Mouse (Mus musculus): ENCODE measurements around the gene Nudt16l1. TPM values are rescaled to one million over a fixed set of nuclear protein-coding genes. Genes with fewer than 3 reads are reported as not detected.

The Nudt16l1 gene
- polyA plus RNA-seq, 1 experiment: 151 TPM

DNA sequence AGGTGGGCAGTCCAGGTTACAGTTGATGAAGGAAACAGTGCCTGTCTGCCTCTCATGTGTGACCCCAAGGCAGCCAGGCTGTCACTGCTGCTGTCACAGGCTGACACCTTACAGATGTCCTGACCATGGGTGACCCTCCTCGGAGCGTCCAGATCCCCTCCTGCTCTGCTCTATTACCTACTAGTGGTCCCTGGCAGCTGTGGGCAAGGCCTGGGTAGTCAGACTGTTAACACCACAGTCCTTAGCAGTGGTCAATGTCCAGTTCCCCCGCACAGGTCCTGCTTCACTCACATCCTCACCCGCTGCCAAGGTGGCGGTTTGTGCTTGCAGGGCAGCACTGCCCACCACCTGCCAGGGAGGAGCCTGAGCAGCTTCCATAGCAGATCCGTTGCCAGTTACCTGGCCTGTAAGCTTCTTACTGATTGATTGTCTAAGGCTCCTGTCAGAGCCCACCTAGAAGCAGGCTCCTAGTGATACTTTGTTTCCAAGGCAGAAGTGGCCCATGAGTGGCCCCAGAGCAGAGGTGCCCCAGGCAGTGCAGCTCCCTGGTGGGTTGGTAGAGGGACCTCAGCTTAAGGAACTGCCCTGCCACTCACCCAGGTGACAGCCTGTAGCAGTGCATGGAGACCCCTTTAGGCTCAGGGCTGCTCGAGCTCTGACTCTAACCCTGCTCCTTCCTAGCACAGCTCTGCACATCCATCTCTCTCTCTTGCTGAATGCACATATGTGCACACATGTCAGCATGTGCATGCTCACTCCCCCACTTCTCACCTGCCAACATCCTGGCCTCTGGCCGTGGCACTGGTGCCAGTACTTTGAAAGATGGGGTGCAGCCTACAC is 990 bp upstream of the Nudt16l1 start:
- H3K4me3 ChIP-seq (ENCODE audit: control insufficient read depth, insufficient read depth, low read length): no peak overlapping the region
- no peaks in the 10 kb centered on the region for H3K27me3 ChIP-seq (ENCODE audit: control insufficient read depth, insufficient read depth, low read length)
- no peak for DNase-seq
- no peak overlapping the region for H3K27ac ChIP-seq (ENCODE audit: control insufficient read depth, insufficient read depth, low read length)
- TF ChIP-seq POLR2A (IDR thresholded peaks at IDR 0.05; ENCODE audit: control insufficient read depth, extremely low read depth, insufficient read depth, low read length, poor library complexity): no peak
- no peak for TF ChIP-seq CTCF (IDR thresholded peaks at IDR 0.05; ENCODE audit: borderline replicate concordance, control insufficient read depth, extremely low read depth, insufficient read depth, low read length, poor library complexity)
- H3K4me1 ChIP-seq (replicated peaks; ENCODE audit: control insufficient read depth, insufficient read depth, low read length): peaks cover 12% of the 10 kb centered on the region
- WGBS: 97% methylated on average over 8 of the region's 8 CpGs
- peaks cover 9% of the 10 kb centered on the region; the same call in 1 of the 2 replicates for H3K36me3 ChIP-seq (ENCODE audit: control insufficient read depth, insufficient read depth, low read length)

DNA sequence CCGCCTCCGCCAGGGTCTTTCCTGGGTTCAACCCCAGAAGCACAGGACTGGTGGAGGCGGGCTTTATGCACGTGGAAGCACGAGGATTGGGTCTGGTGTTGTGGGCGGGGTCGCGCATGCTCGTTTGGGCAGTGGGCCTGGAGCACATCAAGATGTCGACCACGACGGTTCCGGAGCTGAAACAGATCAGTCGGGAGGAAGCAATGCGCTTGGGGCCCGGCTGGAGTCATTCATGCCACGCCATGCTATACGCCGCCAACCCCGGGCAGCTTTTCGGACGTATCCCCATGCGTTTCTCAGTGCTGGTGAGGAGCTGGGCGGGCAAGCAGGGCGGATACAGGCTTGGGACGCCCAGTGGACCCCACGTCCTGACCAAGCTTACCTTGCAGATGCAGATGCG is 428 bp downstream of the Nudt16l1 start:
- DNase-seq: peak; percentile 99
- no peaks in the 10 kb centered on the region for H3K27me3 ChIP-seq (ENCODE audit: control insufficient read depth, insufficient read depth, low read length)
- peak overlapping the region; percentile 72 for H3K4me3 ChIP-seq (ENCODE audit: control insufficient read depth, insufficient read depth, low read length)
- H3K36me3 ChIP-seq (ENCODE audit: control insufficient read depth, insufficient read depth, low read length): peaks cover 9% of the 10 kb centered on the region; the same call in 1 of the 2 replicates
- TF ChIP-seq CTCF (IDR thresholded peaks at IDR 0.05; ENCODE audit: borderline replicate concordance, control insufficient read depth, extremely low read depth, insufficient read depth, low read length, poor library complexity) (peak; percentile 55; the same call in 1 of the 2 replicates), POLR2A (IDR thresholded peaks at IDR 0.05; ENCODE audit: control insufficient read depth, extremely low read depth, insufficient read depth, low read length, poor library complexity) (peak; percentile 83; the same call in 1 of the 2 replicates)
- under 1% methylated on average over 28 of the region's 28 CpGs for WGBS
- peak overlapping the region; percentile 1; the same call in 1 of the 2 replicates for H3K27ac ChIP-seq (ENCODE audit: control insufficient read depth, insufficient read depth, low read length)
- peaks cover 12% of the 10 kb centered on the region for H3K4me1 ChIP-seq (replicated peaks; ENCODE audit: control insufficient read depth, insufficient read depth, low read length)

DNA sequence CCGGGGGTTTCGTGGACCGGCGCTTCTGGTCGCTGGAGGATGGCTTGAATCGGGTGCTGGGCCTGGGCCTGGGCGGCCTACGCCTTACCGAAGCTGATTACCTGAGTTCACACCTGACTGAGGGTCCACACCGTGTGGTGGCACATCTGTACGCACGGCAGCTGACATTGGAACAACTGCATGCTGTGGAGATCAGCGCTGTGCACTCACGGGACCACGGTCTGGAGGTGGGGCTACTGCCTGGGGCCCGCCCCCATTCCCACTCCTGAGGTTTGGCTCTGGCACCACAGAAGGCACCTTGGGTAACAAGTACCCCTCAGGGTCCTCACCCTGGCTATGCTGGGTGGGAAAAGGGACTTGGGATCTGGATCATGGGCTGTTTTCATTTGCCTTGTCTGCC is 851 bp downstream of the Nudt16l1 start:
- Histone ChIP-seq H3K27me3 (ENCODE audit: control insufficient read depth, insufficient read depth, low read length) (no peaks in the 10 kb centered on the region), H3K4me3 (ENCODE audit: control insufficient read depth, insufficient read depth, low read length) (peak overlapping the region; percentile 72), H3K4me1 (replicated peaks; ENCODE audit: control insufficient read depth, insufficient read depth, low read length) (peaks cover 12% of the 10 kb centered on the region), H3K27ac (ENCODE audit: control insufficient read depth, insufficient read depth, low read length) (peak overlapping the region; percentile 1; the same call in 1 of the 2 replicates), H3K36me3 (ENCODE audit: control insufficient read depth, insufficient read depth, low read length) (peaks cover 9% of the 10 kb centered on the region; the same call in 1 of the 2 replicates)
- TF ChIP-seq CTCF (IDR thresholded peaks at IDR 0.05; ENCODE audit: borderline replicate concordance, control insufficient read depth, extremely low read depth, insufficient read depth, low read length, poor library complexity) (no peak), POLR2A (IDR thresholded peaks at IDR 0.05; ENCODE audit: control insufficient read depth, extremely low read depth, insufficient read depth, low read length, poor library complexity) (no peak)
- WGBS: 2% methylated on average over 16 of the region's 16 CpGs
- peak; percentile 38 for DNase-seq

DNA sequence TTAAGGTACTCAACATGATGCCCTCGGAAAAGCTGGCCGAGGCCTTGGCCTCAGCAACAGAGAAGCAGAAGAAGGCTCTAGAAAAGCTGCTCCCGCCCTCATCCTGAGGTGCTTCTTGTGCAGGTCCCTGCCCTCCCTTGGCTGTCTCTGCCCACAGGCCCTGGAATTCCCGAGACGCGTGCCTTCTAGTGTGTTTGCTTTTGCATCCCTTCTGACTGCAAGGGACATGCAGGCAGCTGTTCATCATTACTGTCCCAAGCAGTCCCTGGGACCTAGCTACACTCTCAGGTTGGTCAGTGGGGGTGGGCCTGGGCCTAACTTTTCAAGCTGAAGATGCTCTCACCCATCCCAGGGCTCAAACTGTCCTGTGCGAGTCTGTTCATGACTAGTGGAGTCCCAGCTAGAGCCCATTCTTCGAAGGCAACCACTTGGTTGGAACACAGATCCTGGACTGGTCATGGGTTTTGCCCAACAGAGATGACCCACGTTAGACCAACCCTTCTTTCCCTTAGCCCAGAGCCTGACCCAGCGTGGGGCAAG is 1.8 kb downstream of the Nudt16l1 start:
- Histone ChIP-seq H3K4me1 (replicated peaks; ENCODE audit: control insufficient read depth, insufficient read depth, low read length) (peaks cover 12% of the 10 kb centered on the region), H3K27me3 (ENCODE audit: control insufficient read depth, insufficient read depth, low read length) (no peaks in the 10 kb centered on the region), H3K27ac (ENCODE audit: control insufficient read depth, insufficient read depth, low read length) (no peak overlapping the region), H3K4me3 (ENCODE audit: control insufficient read depth, insufficient read depth, low read length) (no peak overlapping the region), H3K36me3 (ENCODE audit: control insufficient read depth, insufficient read depth, low read length) (peaks cover 12% of the 10 kb centered on the region; the same call in 1 of the 2 replicates)
- WGBS: 98% methylated on average over 10 of the region's 10 CpGs
- DNase-seq: no peak
- TF ChIP-seq POLR2A (IDR thresholded peaks at IDR 0.05; ENCODE audit: control insufficient read depth, extremely low read depth, insufficient read depth, low read length, poor library complexity) (no peak), CTCF (IDR thresholded peaks at IDR 0.05; ENCODE audit: borderline replicate concordance, control insufficient read depth, extremely low read depth, insufficient read depth, low read length, poor library complexity) (no peak)

DNA sequence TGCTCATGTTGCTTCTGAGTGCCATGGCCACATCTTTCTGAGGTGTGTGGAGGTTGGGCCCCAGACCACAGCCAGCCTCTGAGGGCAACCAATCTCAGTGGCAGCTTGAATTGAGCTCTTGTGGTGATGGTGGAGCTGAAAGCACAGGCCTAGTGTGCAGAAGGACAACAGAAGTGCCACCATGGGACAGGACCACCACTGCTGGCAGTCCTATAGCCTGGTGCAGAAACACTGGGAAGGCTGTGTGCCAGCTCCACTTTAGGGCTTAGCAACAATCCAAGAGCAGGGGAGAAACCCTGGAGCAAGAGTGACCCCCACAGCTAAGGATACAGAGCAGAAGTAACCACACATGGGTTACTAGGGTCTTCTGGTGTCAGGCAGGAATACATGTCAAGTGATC is 2.5 kb downstream of the Nudt16l1 start:
- no peak for DNase-seq
- Histone ChIP-seq H3K4me3 (ENCODE audit: control insufficient read depth, insufficient read depth, low read length) (no peak overlapping the region), H3K36me3 (ENCODE audit: control insufficient read depth, insufficient read depth, low read length) (peaks cover 17% of the 10 kb centered on the region), H3K27ac (ENCODE audit: control insufficient read depth, insufficient read depth, low read length) (no peak overlapping the region), H3K4me1 (replicated peaks; ENCODE audit: control insufficient read depth, insufficient read depth, low read length) (peaks cover 12% of the 10 kb centered on the region), H3K27me3 (ENCODE audit: control insufficient read depth, insufficient read depth, low read length) (no peaks in the 10 kb centered on the region)
- TF ChIP-seq POLR2A (IDR thresholded peaks at IDR 0.05; ENCODE audit: control insufficient read depth, extremely low read depth, insufficient read depth, low read length, poor library complexity) (no peak), CTCF (IDR thresholded peaks at IDR 0.05; ENCODE audit: borderline replicate concordance, control insufficient read depth, extremely low read depth, insufficient read depth, low read length, poor library complexity) (no peak)

DNA sequence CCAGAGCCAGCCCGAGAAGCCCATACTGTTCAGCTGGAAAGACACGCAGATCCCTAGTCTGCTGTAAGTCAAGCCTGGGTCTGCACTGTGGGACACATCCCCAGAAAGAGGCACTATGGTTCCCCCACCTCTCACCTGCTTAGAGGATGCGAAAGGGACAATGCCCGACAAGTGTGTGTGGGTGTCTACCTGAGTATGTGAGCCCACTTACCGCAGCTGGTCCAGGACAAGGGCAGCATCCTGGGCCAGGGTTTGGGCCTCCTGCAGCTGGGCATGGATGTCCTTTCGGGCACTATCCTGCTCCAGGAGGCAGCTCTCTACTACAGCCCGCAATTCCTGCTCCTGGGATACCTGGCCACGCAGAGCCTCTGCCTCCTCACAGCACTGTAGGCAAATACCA is 4.3 kb downstream of the Nudt16l1 start:
- TF ChIP-seq CTCF (IDR thresholded peaks at IDR 0.05; ENCODE audit: borderline replicate concordance, control insufficient read depth, extremely low read depth, insufficient read depth, low read length, poor library complexity) (no peak), POLR2A (IDR thresholded peaks at IDR 0.05; ENCODE audit: control insufficient read depth, extremely low read depth, insufficient read depth, low read length, poor library complexity) (no peak)
- 98% methylated on average over 8 of the region's 8 CpGs for WGBS

More for the DNA sequence above, 4.3 kb downstream of the Nudt16l1 start:
- Histone ChIP-seq H3K4me1 (replicated peaks; ENCODE audit: control insufficient read depth, insufficient read depth, low read length) (peaks cover 12% of the 10 kb centered on the region), H3K4me3 (ENCODE audit: control insufficient read depth, insufficient read depth, low read length) (no peak overlapping the region), H3K27ac (ENCODE audit: control insufficient read depth, insufficient read depth, low read length) (no peak overlapping the region), H3K27me3 (ENCODE audit: control insufficient read depth, insufficient read depth, low read length) (no peaks in the 10 kb centered on the region), H3K36me3 (ENCODE audit: control insufficient read depth, insufficient read depth, low read length) (peaks cover 27% of the 10 kb centered on the region)
- DNase-seq: no peak
